Mouse (Mus musculus): ENCODE measurements around the gene Ptdss2.

GRCm38 (mm10) chr7:141188194-141188593 lies 66.0 kb downstream of the Ptdss2 start:
- no peak for TF ChIP-seq CTCF (conservative IDR thresholded peaks at IDR 0.05; ENCODE audit: low read length)
- no peak for TF ChIP-seq POU5F1 (IDR thresholded peaks at IDR 0.05; ENCODE audit: borderline replicate concordance, low read length)
- TF ChIP-seq NANOG (IDR thresholded peaks at IDR 0.05; ENCODE audit: borderline replicate concordance, low read length) = no peak

All from E14TG2a.4 (cell line).